Mouse (Mus musculus) layer of hippocampus, postnatal 25 days (tissue): Measurements from ENCODE around the gene Tcf7. TPM values are rescaled to one million over a fixed set of nuclear protein-coding genes. Genes with fewer than 3 reads are reported as not detected.

Source experiments
- DNase-seq, 2 experiments: peaks; one replicate each; pipeline ENCODE4 v3.0.0; 2022; ENCODE audit warnings: mixed read lengths in 2 of 2, low spot score in 1 of 2; ENCODE audit errors: extremely low spot score in 1 of 2
- total RNA-seq, 2 experiments: library from RNA; stranded (reverse); gene quantifications; 2 replicates each; pipeline ENCODE4 v1.2.3; 2021

Gene Tcf7
- total RNA-seq, 2 experiments from 2014 or later, result 3.2 to 3.4 TPM

DNA sequence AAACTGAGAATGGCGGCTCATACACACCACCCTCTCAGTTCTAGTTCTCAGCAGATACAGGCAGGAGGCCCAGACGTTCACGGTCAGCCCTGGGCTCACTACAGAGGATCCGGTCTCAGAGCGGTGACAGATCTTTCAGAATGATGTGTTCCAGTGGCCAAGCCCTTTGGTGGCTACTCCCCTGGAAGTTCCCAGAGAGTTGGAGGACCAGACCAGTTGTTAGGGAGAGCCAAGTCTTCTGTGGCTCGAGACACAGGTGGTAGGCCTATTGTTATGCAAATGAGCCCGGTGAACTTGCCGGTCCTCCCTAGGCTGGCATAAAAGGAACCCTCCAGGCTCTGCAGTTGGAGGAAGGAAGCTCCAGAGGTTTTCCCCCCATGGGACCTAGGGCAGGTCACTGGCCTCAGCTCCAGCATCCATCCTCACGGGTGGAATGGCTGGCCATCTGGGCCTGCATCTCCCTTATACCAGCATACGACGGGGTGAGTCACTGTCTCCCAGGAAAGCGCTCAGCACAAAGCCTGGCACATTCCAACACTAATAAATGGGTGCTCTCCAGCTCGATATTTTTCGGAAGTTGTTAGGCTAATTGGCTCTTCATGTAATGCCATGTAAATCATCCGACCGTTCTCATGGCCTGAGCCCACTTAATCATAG lies 3.6 kb upstream of the Tcf7 start:
- no peak for DNase-seq

DNA sequence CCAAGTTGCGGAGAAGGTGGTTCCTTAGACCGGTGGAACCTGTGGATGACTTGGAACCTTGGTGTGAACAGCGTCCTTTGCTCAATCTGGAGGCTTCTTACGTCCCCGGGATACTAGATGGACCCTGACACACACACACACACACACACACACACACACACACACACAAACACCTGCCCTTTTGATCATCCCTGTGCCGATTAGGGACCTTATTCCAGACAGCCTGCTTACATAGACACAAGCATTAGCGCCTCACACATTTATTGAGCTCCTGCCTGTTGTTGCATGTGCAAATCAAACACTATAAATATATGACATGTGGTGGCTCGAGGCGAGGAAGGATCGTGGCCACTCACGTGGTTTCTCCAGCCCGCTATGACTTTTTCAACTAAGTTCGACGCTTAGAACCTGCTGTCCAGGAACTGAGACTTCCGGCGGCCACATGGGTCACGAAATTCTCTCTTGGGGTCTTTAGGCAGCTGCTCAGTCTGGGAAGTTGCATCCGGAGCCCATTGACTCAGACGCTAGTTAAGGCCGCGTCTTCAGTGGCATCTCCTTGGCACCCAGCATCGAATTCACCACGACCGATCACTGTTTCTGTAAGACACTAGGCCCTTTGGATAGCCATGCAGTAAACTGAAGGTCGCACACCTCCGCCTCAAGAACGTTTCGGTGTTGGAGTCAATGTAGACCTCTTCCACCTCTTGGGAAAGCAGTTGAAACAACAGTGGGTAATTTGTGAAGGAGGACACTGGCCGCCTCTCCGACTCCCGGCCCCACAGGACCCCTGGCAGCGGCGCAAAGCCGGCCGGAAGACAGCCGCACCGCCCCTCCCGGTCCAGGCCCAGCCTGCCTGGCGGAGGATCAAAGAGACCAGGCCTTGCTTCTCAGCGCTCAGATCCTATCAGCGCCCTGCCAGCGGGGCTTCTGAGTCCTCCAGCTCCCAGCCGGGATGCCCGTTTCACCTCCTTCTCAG lies 1.1 kb upstream of the Tcf7 start:
- peak in 1 of 2 experiments; percentile 16 for DNase-seq

DNA sequence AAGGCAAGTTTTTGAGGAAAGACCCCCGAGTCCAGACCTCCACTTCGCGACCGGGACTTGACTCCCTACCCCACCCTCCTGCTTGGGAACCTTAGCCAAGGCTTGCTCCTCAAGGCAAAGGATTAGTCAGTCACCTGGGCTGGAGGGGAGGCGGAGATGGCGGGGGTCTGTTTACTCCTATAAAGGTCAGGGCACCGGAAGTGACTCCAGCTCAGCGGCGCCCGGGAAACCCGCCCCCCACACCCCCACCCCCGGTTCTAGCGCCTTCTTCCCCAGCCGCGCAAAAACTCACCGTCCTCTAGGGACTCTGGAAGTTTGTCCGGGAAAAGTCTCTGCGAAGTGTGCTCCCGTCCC lies 417 bp downstream of the Tcf7 start:
- no peak for DNase-seq

DNA sequence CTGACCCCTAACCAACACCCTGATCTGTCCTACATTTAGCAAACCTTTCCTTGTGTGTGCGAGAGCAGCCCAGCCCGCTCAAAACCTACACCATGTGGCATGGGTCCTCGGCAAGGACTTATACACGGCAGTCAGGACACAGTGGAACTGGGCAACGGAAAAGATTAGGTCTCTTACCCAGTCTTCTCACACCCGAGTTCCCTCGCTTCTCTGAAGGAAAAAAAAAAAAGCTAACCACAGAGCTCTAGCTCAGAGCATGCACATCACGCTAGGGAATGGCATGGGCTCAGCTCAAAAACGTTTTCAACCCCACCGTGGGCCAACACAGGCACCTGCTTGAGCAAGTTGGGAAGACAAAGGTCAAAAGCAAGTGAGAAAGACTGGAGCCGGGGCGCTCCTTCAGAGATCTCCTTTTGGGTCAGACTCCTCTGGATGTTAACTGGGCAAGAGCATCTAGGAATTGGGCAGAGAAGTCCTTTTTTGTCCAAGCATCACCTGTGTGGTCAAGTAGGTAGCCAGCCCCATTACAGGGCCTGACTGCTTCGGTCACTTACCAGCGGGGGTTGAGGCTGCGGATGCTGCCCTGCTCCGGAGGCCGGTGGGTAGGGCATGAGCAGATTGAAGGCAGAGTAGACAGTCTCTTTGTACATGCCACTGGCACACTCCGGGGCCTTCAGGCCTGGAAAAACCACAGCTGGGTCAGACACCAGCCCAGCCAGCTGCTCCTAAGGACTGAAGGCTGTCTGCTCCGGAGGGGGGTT lies 1.1 kb downstream of the Tcf7 start:
- no peak for DNase-seq

DNA sequence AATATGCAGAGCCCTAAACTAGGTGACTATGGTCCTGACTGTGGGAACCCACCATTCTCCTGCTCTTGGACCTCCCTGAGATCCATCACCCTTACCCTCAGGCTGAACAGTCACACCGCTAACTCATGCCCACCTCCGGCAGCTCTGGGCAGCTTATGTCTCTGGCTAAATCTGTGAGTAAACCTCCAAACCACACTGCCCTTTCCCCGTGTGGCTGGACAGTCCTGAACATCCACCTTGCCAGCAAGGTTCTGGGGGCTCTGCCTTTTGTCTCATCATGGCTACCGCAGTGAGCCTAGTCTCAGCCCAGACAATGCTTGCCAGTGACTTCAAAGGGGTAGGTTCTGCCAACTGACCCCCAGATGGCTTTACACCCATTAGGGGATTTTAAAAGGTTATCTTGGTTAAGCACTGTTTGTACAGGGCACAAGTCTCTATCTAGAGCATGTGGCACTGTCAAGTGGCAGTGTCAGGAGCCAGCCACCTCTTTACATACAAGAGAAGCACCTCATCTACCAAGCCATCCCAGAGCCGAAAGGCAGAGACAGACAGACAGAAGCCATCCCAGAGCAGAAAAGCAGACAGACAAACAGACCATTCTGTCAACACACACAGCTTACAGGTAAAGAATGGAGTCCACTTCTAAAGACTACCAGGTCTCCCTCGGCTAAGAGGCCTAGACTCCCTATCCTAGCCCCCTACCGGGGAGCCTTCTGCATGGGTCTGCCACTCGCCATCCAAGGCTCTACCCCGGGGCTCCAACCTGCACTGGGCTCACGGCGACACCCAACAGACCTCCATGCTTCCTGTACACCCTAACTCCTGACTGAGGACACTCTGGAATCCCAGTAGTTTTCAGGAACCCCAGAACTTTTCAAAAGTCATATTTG lies 2.0 kb downstream of the Tcf7 start:
- no peak for DNase-seq

DNA sequence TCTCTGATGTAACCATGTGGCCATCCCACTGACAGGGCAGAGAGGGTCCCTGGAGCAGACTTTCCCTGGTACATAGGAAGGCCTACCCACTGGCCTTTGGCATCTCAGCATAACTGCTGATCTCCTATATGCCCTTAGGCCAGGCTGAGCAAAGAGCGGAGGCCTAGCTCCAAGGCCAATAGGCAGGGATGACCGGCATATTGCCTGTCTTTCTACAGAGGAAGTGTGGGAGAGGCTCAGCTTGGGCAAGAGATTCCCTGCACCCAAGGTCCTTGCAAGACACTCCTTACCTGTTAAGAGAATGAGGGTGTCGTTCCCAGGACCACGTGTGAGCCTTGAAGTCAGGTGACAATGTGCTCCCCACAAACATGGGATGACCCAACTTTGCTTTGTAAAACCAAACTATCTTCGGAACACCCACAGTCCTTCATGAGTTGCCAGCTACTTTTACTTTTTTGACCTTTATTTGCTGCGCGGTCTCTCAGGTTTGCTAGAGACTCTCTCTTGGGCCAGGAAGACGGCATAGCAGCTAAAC lies 3.1 kb downstream of the Tcf7 start:
- no peak for DNase-seq

DNA sequence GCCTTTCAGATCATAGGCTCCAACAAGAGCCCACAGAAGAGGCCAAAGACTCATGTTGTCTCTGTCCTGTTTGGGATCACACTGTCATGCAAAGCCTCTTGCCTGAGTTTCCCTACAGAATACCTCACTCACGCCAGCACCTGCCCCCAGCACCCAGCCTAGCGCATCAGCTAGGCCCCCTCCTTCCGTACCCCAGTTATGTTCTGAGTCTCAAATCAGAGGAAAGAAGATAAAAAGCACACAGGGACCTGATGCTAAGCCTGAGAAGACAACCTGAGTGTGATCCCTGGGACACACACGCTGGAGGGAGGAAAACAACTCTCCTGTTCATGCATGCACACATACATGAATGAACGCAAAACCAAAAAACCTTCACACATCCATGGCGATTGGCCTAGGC lies 3.8 kb downstream of the Tcf7 start:
- DNase-seq, result no peak

DNA sequence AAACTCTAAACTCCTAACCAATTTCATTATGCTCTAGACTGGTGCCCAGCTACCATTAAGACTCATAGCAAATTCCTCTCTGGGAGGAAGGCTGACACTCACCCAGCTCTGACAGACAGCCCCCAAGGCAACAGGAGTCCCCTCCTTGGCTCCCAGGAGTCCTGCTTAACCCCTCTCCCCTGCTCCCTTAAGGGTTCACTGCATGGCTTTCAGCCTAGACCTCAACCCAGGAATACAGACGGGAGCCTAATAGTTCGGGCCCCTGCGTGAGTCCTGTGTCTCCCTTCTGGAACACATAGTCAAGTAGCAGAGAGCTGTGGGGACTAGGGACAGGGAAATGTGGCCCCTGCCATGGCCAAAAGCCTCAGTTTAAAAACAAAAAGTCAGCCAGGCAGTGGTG lies 4.7 kb downstream of the Tcf7 start:
- no peak for DNase-seq

DNA sequence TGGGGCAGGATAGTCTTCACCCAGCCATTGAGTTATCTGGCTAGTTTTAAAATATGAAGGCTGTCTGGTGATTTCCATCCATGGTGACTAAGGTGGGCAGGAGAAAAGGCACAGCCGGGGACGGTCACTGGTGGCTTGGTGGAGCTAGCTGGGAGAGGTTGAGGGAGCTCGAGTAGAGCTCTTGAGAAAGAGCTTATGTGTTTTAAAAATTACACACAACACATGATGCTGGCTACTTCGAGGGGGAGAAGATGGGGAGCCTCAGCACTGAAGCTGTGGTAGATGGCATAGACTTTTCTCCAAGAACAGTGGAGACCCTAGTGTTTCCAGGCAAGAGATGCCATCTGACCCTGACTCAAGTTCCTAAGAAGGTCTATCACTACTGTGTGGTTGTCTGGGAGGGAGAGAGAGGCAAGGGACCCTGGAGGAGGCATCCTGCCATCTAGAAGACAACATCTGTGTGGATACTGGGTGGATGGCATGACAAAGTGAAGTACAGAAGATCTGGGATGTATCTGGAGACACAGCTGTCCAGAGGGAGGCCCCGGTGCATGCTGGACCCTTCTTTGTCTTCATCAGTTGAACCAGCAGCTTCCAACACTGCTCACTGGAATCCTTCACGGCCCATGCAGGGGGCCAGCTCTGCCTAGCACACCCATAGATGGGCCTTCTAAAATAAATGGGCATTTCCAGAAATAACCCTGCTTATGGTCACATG lies 5.2 kb downstream of the Tcf7 start:
- no peak for DNase-seq

DNA sequence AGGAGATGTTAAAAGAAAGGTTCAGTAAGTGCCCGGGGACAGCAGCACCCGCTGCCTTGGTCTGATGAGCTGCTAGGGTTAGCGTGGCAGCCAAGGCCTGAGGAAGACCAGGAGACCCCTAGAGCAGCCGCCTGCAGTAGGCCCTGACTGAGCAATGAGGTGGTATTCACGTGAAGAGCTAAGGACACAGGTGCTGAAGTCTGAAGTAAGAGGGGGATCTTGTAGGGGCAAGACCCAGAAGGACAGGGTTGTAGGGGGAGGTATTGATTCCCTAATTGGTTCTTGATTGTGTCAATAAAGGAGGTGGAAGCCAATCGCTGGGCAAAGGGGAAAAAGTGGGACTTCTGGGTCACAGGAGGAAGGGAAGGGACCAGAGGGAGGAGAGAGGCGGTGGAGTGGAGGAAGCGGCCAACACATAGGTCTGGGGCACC lies 5.8 kb downstream of the Tcf7 start:
- no peak for DNase-seq

DNA sequence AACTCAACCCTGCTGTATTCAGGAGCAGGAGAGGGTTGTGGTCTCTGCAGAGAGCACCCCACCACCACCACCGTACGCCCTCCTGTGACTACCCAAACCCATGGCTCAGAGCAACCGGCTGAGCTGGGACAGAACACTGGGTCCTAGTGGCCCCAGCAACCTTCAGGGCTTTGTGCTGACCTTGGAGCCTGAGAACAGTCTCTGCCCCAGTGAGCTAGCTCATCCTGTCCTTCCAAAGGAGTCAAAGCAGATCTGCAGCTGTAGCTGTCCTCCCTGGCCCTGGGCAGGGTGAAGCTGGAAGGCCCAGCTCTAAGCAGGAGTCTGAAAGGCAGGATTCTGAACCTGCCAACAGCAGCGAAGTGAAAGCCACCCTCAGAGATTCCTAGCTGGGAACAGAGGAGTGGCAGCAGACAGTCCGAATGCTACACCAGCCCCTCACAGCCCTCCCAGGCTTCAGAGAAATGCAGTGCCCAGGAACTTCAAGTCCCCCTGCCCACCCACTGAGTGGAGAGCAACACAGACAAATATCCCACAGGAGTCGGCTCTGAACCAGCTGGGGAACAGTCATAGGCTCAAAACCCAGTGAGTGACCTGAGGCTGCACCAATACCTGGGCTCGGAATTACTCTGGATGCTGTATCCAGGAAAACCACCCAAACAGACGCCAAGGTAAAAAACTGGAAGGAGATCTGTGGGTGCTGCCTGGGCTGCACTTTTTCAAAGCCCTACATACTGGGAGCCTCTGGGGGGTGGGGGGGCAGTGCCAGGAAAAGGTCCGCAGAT lies 6.8 kb downstream of the Tcf7 start:
- DNase-seq, result no peak

DNA sequence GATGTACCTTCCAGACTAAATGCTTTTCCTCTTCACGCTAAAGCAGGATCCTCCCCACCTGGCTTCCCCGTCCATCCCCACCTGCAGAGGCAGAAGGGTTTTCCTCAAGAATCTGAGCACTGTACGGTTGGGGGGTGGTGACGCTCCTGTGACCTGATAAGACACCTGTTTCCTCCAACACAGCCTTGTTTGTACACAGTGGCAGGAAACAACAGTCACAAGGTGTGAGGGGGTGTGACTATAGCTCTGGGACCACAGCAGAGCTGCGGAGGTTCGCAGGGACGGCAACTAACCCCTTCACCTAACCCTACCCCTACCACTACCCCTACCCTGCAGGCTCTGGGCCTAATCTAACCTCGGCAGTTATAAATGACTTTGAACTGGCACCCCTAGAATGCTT lies 7.4 kb downstream of the Tcf7 start:
- no peak for DNase-seq

DNA sequence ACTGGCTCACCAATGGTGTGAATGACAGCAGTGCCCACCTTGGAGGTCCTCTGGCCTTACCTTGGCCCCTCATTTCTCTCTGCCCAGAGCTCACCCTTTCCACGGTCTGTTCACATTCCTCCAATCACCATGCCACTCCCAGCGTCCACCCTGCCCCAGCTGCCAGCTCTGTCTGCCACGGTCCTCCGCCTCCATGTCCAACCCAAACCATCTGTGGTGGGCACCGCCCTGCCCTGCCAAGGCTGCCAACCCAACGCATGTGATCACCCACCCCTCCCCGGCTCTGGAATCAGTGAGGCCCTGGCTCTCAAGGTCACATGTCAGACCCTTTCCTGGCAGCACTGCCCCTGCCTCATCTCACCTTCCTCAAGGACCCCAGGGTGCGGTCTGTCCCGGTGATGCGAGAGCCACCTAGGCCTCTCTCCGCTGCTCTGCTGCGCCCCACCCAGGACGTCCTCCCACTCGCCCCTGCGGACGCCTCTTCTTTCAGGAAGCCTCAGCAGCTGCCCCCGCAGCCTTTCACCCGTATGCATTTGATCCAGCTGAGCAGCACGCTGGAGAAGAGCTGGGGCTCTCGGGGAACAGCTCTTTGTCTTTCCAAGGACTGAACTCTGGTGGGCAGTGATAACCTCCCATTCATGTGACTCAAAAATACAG lies 8.2 kb downstream of the Tcf7 start:
- no peak for DNase-seq

DNA sequence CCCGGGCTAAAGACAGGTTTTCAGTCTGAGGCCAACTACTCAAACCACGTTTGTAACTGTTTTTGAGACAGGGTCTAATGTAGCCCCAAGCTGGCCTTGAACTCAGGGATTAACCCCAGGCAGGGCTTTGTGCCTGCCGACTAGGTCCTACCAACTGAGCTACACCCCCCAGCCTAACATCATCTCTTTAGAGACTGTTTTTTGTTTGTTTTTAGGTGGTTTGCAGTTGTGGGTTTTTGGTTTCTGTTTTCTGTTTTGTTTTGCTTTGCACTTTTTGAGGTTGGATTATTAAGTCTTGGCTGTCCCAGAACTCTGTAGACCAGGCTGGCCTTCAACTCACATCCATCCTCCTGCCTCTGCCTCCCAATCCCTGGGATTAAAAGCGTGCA lies 8.9 kb downstream of the Tcf7 start:
- DNase-seq, result no peak

DNA sequence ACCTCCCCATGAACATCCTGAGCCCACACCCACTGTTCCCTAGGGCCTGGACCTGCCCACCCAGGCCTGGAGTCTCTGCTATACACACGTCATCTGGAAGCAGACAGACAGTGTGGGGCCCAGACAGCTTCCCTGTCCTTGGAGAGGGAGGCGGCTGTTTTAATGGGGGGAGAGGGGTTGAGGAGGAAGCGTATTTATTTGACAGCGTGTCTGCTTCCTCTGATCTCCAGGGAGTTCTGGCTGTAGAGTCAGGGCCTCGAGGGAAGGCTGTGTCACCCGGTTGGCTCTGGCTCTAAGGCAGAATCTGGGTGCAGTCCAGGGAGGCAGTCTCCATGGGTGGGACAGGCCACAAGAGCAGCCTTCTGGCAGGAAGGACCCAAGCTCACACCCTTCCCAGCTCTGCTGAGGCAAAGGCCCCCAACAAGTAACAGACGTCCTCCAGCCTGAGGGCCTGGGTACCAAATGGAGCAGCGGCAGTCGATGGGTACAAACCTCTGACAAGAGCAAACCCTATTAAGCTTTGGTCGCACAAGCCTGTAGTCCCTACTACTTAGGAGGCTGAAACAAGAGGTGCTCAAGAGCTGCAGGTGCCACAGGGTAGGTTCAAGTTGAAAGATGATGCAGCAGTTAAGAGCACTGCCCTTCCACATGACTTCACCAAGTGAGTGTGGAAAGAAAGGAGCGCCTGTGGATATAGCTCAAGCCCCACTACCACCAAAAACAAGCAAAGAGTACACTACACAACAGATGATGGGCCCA lies 9.5 kb downstream of the Tcf7 start:
- no peak for DNase-seq

DNA sequence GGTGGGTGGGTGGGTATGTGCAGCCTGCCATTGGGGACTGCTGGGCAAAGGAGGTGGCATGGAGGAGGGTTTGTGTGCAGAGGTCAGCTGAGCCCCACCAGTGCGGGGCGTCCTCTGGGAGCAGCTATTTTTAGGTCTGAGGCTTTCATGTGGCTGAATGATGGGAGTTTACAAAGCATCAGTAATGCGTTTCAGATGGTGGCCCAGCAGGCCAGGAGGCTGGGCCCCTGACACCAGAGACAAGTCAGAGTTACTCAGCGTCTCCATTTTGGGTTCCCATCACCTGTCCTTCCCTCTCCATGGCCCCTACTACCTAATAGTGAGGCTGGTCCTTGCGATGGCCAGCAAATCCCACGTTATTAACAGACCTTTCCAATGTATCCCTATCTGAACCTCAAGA lies 10.2 kb downstream of the Tcf7 start:
- no peak for DNase-seq

DNA sequence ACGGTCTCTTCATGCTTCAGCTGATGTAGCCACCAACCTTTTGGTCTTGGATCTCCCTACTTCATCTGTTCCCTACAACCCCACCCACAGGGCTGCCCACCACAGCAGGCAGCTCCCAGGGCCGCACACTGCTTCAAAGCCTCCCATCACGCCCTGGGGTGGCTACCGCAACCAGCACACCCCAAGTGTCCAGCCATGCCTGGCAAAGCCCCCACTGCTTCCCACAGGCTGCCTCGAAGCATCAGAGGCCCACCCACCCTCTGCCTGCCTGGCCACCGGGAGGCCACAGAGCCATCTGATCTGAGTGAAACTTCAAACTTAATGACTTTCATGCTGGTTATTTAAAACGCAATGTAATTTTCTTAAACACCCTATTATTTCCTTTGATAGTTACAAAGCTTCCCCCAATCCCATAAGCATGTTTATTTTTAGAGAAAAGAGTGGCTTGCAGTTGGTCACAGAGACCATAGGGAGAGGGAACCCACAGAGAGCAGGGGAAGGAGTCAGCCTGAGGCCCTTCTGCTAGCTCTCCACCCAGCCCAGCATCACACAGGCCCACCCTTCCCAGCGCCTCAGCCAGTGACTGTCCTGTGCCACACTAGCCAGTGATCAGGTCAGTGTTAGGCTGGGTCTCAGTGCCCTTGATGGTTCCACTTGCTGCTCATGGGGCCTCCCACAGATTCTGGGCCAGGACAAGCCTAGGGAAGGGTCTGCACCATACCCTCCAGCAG lies 10.9 kb downstream of the Tcf7 start:
- no peak for DNase-seq
